Mouse (Mus musculus) layer of hippocampus, postnatal 36 days (tissue): ENCODE results near the gene U2af1. TPM values are rescaled to one million over a fixed set of nuclear protein-coding genes. Genes with fewer than 3 reads are reported as not detected.
A peak's percentile ranks its signal among the peaks of the same experiment; 100 is the strongest.
"Not testable (repeated sequence)": the region's sequence is repeated elsewhere in the genome, so short reads cannot be mapped to it uniquely, and the experiment has no call there.

Source experiments
- DNase-seq, 2 experiments: peaks; one replicate each; pipeline ENCODE4 v3.0.0; 2022
- total RNA-seq, 2 experiments: library from RNA; stranded (reverse); gene quantifications; 2 replicates each; pipeline ENCODE4 v1.2.3; 2021

U2af1 gene
- total RNA-seq, result 100 to 1,000 TPM; 127 to 134 TPM

DNA sequence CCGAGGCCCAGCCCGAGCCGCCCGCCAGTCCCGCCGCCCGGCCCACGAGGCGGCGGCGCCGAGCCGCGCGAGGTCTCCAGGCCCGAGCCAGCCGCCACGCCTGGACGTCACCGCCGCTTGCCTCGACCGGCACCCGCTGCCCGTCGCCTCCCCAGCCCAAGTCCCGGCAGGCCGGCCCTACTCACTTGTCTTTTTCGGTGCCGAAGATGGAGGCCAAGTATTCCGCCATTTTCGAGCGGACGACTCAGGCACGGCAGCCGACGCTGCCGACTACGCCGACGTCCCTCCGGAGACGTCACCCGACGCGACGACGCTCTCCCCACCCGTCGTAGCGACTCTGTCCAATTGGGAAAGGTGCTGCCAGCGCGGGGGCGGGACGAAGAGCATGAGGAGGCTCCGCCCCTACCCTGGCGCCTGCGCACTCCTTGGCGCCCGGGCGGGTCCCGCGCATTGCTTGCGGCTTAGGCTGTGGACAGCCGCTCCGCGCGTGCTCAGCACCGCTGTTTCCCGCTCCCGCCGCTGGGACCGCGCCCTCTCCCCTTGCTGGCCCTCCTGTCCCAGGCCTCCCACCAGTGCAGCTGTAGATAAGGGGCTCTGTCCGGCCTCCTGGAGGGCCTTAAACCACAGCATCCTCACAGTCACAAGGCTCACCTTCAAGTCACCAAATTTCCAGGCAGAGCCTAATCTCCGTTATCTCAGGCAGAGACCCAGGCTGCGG is at the start of gene U2af1:
U2af1 (minus strand) TSS at position 425 of the 718 bp plus-strand sequence.
- peak; percentile 97 to 98 for DNase-seq

DNA sequence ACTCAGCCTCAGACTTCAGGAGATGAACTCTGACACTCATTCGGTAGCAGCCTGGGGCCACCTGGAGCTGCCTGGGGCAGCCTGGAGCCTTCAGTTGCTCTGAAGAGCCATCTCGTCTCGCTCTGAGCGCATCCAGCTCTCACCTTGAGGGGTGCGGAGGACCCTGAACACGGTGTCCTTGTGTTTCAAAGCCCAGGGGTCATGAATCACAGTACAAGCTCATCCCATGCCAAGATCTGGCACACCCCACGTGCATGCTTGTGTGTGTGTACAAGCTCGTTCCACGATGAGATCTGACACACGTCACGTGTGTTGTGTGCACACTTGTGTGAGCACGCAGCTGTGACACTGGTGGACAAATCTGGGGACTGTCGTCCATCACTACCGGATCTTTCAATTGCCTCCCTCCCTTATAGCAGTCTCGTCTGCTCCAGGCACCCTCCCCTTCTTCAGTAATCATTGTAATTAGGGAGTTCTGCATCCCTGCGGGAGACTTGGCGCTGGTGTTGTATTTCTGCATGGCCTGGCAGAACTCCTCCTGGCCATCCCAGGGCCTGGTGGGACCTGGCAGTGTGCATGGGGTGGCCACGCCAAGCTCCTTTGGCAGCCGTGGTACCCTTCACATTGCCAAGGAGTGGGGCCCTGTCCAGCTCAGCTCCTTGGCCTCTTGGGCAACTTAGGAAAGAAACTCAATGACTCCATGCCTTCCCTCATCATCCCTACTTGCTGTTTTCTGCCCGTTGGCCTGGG is 46.8 kb upstream of the U2af1 start:
- peak; percentile 62 to 72 for DNase-seq

DNA sequence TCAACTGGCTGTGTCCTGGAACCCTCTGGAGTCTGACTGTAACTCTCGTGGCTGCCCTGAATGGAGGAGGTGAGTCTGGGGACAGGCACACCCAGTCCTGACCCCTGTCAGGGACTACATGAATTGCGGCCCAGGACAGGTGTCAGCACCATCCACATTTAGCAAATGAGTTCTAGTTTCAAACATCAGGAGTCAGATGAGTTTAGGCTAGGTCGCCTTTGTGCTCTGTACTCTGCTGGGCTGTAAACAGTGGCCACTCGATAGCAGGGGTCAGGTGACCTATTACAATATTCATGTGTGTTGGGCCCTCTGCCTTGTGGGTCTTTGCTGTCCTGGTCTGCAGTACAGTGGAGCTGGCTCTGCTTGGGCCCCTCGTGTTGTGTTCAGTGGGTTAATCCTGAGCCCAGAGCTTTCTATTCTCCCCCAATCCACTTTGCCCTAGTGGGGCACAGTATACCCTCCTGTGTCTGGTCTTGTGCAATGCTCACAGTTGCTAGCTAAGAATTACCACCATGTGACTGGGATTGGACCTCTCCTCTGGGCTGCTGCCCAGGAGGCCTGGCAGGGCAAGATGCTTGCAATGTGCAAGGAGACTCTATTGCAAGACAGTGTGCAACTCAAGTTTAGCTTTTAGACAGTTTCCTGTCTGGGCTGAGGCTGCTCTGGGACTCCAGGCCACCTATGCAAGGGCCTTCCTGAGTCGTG is 44.7 kb upstream of the U2af1 start:
- no peak for DNase-seq

DNA sequence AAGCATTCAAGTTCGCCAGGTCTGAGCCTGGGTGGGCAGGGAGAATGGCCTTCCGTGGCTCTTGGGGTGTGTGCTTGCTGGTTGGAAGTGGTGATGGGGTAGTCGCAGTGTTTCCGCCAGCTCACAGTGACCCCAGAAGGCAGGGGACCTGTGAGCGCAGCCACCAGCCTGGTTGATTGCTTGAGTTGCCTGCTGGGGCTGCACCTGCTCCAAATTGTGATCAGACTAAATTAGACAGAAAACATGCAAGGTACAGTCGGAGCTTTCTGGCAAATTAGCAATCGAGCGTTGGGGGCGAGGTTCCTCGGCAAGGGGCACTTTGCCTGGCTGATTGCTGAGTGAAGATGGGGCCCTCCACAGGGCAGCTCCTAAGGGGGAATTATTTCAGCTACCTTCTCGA is 39.7 kb upstream of the U2af1 start:
- DNase-seq, result no peak

DNA sequence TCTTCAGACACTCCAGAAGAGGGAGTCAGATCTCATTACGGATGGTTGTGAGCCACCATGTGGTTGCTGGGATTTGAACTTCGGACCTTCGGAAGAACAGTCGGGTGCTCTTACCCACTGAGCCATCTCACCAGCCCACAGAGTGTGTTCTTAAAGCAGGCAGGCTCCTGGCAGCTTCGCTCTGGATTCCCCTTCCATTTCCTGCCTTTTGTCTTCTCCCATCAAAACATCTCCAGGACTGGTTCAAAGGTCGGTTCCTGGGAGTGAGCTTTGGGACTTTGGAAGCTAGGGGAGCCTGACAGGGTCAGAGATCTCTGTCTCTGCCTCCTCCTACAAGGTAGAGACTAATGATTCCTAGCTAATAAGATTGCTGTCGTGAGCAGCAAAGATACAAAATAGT is 36.7 kb upstream of the U2af1 start:
- not testable (repeated sequence) for DNase-seq

DNA sequence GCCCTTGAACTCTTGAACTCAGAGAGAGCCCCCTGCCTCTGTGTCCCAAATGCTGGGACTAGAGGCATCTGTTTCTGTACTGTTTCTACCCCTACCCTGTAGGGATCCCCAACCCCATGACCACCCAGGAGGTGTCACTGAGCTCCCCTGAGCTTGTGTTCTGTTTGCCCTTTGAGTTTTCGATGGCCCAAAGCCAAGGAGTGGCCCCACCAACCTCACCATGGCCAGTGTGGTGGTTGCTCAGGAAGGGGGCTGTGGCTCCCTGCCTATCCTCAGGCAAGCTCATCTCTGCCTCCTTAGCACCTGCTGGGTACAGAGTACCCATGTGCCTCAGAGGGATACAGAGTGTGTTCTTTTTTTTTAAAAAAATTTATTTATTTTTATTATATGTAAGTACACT is 36.3 kb upstream of the U2af1 start:
- DNase-seq, result no peak

DNA sequence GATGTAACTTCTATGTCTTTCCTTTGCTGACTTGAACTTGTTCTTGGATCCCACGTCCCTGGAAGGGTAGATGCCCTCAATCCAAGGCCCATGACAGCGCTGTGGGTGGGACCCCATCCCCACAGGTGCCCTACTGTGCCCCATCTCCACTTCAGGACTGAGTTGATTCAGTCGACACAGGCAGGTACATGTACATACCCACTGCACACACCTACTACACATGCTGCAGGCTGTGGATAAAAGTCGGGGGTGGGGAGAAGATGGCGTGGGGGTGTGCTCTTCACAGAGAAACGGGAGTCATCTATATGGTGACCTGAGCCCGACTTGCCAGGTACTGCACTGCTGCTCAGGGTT is 35.3 kb upstream of the U2af1 start:
- DNase-seq, result no peak

DNA sequence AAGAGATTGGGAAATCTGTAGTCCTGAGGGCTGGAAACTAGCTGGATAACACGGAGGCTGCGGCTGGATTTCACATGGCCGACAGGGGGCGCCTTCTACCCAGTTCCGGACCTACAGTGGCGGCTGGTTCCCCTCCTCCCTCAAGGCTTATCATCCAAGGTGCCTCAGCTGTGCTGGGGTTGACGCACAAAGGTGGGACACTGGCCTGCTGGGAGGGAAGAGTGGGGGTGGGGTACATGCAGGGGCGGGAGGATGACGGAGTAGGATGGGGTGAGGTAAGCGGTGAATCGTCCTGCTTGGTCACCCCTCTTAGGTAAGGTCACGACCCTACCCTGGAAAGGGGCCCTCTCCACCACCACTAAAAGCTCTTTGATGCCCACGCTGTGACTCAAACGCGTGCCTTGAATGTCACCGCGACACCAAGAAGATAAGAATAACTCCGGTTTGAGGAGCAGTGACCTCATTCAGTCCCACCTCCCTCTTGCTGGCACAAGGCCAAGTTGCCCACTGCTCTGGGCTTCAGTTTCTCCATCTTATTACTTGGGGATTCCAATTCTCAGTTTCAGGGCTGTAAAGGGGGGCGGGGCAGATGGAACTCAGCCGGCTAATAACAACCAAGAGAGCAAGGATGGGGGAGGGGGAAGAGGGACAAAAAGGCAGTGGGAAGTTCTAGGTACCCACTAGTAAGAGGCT is 34.8 kb upstream of the U2af1 start:
- peak; percentile 63 to 65 for DNase-seq

DNA sequence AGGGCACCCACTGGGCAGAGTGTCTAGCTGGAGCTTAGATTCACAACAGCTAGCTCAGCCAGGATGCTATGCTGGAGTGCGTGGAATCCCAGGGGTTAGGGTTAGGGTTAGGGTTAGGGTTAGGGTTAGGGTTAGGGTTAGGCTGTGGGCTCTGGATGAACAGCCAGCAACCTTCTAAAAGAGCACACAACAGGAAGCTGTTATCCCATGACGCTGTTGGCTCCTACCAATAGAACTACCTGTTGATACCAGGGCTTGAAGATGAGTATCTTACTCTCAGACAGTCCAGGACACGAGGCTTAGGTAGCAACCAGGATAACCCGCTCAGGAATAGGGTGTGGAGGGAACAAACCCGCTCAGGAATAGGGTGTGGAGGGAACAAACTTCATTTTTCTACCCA is 34.2 kb upstream of the U2af1 start:
- no peak for DNase-seq

DNA sequence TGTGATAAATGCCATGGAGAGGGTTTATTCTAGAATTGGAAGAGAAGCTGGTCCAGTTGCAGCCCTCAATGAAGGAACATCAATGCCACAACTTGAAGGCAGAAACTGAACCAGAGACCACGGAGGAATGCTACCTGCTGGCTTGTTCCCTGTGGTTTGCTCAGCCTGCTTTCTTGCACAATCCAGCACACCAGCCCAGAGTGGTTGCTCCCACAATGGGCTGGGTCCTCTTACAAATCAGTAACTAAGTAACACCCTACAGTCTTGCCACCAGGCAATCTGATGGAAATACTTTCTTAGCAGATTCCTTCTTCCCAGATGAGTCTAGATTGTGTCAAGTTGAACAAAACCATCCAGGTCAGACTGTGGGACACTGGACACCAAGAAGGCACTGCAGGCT is 30.9 kb upstream of the U2af1 start:
- DNase-seq, result no peak

DNA sequence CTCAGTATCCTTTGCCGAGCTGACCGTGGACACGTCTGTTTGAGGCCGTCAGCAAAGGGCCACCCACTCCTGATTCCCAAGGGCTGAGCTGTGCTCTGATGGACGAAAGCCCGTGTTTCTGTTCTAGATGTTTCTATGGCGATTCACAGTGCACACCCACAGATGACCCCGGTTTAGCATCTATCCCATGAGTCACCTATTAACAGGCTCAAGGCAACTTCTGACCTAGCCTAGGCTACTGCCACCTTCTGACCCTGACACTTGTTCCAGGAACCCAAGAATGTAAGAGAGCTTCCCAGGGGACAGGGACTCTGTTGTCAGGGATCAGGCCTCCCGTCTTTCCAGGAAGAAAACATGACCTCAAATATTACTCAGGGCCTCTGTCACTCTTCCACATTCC is 29.4 kb upstream of the U2af1 start:
- no peak for DNase-seq

DNA sequence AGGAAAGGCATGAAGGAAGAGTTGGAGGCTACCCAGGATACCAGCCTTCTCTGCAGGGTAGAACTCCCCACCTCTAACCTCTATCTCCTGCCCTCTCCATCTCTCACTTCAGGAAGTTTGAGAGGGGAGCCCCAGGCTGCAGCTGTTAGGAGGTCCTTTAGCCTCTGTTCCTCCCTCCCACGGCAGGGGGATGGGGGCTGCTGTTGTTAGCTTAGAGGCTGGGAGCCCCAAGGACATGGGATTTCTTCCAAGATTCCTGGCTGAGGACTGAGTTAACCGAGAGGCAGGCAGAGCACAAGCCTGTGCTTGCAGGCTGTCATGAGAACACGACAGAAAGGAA is 27.5 kb upstream of the U2af1 start:
- no peak for DNase-seq

DNA sequence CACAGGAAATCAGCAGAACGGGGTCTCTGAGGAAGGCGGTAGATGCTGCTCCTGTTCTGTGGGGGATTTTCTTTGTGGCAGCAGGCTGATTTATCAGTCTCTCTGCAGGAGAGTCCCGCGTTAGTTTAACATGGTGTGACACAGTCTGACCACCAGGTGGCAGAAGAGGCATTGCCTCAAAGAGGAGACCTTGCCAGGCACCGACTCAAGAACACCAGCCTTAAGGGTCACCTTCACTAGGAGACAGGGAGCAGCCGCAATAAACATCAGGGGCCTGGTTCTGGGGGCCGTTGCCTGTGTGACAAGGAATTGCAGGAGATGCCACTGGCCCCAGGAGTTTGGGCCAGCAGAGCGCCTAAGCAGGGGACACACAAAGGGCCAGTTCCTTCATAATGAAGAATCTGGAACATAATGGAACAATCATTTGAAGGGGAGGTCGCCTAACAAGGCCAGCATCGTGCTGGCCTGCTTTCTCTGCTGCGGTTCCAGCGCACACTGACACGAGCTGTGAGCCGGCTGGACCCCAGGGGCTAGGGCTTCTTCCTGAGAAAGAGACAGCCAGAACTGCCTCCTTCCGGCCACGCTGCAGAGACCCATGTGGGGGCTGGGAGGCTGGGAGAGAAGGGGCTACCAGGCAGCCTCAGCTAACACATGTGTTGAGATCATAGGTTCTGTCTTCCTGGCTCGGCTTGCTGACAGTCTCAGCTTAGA is 27.0 kb upstream of the U2af1 start:
- peak; percentile 66 to 75 for DNase-seq

DNA sequence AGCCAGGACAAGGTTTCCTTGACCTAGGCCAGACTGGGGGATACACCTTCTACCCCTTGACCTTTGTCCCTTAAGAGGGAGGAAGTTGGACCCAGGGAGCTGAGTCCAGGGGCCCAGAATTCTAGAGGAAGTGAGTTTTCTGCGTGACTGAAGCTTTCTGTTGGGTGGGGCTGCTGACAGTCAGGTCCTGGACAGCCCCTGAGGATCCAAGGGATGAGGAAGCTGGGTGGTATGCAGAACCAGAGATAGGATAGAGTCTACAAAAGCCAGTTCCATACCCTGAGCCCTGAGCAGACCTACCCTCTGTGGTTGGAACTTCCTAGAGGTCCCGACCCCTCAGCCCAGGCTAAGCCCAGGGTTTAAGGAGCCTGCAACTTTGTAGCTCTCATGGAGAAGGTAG is 21.8 kb upstream of the U2af1 start:
- DNase-seq, result no peak

DNA sequence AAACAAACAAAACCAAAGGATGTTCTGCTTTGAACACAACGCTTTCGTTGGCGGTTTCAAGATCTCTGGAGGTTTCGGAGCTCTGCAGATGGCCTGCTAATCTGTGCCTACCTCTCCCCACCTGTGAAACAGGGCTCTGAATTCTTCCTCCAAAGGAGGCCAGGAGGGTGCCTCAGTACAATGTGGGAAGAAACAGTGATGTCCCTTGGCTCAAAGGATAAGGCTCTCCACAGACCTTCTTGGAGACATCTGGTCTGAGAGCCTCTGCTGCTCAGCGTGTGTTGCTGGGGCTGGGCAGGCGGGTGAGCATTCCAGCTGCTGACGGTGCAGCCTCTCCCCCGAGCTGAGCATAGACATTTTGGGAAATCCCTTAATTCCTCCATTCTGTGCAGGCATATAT is 18.8 kb upstream of the U2af1 start, which contains the start of gene Cryaa:
Cryaa (plus strand) TSS at position 301 of the 400 bp plus-strand sequence.
- no peak for DNase-seq

DNA sequence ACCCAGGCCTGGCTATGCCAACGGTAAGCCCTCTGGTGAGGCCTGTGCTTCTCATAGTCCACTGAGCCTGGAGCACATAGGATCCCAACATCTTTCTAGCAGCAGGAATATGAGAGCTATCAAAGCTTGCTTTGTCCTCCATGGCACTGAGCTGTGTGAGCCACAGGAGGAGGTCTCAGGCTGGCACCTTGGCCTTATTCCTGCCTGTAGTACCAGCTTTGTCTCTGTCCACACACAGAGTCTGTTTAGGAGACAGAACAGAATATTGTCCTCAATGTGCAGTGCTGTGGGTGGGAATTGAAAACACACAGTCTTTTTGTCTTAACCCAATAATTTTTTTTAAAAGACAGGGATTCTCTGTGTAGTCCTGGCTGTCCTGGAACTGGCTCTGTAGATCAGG is 15.7 kb upstream of the U2af1 start:
- DNase-seq, result no peak

DNA sequence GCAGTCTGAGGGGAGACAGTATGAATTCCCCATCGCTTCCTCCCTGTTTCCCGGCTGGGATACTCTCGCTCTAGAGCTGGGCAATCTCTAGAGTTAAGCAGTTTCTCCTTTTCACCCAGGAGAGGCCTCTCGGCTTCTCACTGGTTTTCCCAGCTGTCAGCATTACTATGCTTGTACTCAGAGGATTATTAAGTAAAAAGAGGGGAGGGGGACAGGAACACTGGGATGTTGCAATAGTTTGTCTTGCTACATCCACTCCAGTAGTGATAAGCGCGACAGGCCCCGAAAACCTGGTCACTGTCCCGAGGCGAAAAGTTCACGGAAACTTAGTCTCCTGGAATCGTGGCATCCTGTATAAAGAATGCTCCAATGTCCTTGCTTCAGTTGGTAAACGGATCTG is 13.6 kb upstream of the U2af1 start:
- DNase-seq, result no peak

DNA sequence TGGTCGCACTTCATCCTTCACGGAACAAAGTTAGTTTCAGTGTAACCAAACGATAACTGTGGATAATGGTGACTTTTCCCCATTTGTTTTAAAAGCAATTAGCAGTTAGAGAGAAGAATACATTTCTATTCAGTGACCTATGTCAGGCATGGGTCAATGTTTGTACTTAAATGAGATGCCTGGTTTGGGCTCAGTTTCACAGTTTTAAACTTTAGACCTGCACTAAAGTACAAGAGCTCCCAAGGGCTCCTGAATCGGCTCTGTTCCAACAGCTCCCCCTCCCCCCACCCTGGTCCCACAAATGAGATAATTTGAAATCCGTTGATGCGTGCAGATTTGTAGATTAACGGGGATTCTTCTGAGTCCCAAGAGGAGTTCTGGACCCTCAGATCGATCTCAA is 13.0 kb upstream of the U2af1 start:
- DNase-seq, result no peak

DNA sequence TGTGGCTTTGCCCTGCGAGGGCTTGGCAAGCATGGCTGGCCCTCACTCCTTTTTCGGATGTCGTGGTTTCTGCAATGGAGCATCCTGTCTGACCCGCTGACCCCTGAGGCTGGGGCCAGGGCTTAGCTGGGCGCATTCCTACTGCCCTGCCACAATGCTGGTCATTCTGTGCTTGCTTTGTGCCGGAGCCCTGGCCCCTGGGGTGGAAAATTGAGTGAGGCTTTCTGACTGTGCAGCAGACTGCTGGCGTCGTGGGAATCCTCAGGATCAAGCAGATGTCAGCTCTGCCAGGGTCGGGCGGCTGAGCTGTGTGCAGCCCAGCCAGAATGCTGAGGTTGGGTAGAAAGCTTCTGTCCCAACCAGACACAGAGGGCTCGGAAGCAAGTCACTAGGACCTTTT is 11.5 kb upstream of the U2af1 start:
- no peak for DNase-seq

DNA sequence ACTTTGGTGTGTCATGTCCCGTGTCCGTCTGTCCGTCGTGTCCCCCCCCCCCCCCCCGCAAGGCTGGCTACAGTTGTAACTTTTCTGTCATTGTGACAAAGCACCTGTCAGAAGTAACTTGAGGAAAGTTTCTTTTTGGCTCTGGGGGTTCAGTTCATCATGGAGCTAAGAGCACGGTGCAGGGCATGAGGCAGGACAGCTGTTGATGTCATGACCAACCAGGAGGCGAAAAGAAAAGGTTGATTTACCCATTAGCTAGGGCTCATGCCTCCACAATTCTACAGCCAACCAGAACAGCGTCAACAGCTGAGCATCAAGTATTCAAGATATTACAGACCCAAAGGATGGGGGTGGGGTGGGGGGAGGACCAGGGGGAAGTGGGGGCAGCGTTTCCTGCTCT is 9.6 kb upstream of the U2af1 start:
- DNase-seq, result no peak

DNA sequence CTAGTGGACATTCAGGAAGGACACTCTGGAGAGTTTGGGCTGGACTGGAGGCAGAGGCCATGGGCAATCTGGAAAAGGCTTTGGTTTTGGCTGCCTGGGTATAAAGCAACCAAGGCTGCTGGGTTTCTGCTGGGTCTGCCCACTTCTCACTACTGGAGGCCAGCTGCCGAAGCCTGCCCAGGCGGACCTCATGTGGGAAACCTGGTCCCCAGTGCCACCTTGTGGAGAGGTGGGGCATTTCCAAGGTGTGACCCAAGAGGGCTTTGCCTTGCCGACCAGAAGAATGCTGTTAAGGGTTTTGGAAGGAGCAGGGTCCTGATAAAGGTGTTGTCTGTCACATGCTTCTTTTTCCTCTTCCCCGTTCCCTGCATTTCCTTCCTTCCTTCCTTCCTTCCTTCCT is 6.1 kb upstream of the U2af1 start:
- DNase-seq, result peak; percentile 70 to 76

DNA sequence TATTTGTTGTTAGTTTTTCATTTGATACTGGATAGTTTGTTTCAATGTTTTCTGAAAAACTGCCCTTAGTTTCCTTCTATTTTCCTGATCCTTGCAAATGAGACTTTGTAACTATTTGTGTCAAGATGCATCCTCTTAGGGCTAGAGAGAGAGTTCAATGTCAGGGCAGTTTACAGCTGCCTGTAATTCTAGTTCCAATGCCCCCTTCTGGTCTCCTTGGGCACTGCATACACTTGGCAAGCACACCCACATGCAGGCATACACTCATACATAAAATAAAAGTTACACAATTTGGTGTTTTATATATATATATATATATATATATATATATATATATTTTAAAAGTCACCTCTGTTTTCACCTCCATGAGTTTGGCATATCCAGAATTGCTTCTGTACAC is 4.2 kb upstream of the U2af1 start:
- DNase-seq, result no peak
